Mouse (Mus musculus): ENCODE measurements around the gene Pdcl3. TPM values are rescaled to one million over a fixed set of nuclear protein-coding genes. Genes with fewer than 3 reads are reported as not detected.
"Not testable (repeated sequence)": the region's sequence is repeated elsewhere in the genome, so short reads cannot be mapped to it uniquely, and the experiment has no call there.

The Pdcl3 gene
- polyA plus RNA-seq, 1 experiment = 101 TPM

GRCm38 (mm10) chr1:39005751-39006354 lies 20.4 kb downstream of the Pdcl3 start:
- Histone ChIP-seq H3K4me3 (ENCODE audit: insufficient read depth, low read depth, low read length) (no peak overlapping the region), H3K4me1 (ENCODE audit: control insufficient read depth, insufficient read depth, insufficient read length, low read length) (no peaks in the 10 kb centered on the region)

GRCm38 (mm10) chr1:39006830-39007829 lies 21.7 kb downstream of the Pdcl3 start:
- no peak overlapping the region for H3K4me3 ChIP-seq (ENCODE audit: insufficient read depth, low read depth, low read length)
- no peak overlapping the region for H3K27ac ChIP-seq (replicated peaks; ENCODE audit: low read depth, low read length)
- H3K4me1 ChIP-seq (ENCODE audit: control insufficient read depth, insufficient read depth, insufficient read length, low read length) = no peaks in the 10 kb centered on the region

More at GRCm38 (mm10) chr1:39005751-39006354, 20.4 kb downstream of the Pdcl3 start:
- no peak overlapping the region for H3K27ac ChIP-seq (replicated peaks; ENCODE audit: low read depth, low read length)

GRCm38 (mm10) chr1:39010583-39011021 lies 25.2 kb downstream of the Pdcl3 start:
- H3K4me3 ChIP-seq (ENCODE audit: insufficient read depth, low read depth, low read length) = no peak overlapping the region

GRCm38 (mm10) chr1:39012576-39012975 lies 27.2 kb downstream of the Pdcl3 start:
- H3K4me1 ChIP-seq (ENCODE audit: control insufficient read depth, insufficient read depth, insufficient read length, low read length) = no peaks in the 10 kb centered on the region
- no peak overlapping the region for H3K27ac ChIP-seq (replicated peaks; ENCODE audit: low read depth, low read length)
- no peak overlapping the region for H3K4me3 ChIP-seq (ENCODE audit: insufficient read depth, low read depth, low read length)

More at GRCm38 (mm10) chr1:39010583-39011021, 25.2 kb downstream of the Pdcl3 start:
- Histone ChIP-seq H3K27ac (replicated peaks; ENCODE audit: low read depth, low read length) (no peak overlapping the region), H3K4me1 (ENCODE audit: control insufficient read depth, insufficient read depth, insufficient read length, low read length) (no peaks in the 10 kb centered on the region)

- no peaks in the 10 kb centered on the region for H3K4me1 ChIP-seq (ENCODE audit: control insufficient read depth, insufficient read depth, insufficient read length, low read length)
- no peak overlapping the region for H3K4me3 ChIP-seq (ENCODE audit: insufficient read depth, low read depth, low read length)
- no peak overlapping the region for H3K27ac ChIP-seq (replicated peaks; ENCODE audit: low read depth, low read length)
Observed at GRCm38 (mm10) chr1:39013843-39014242, 28.4 kb downstream of the Pdcl3 start.

- H3K4me3 ChIP-seq (ENCODE audit: insufficient read depth, low read depth, low read length) = no peak overlapping the region
- no peaks in the 10 kb centered on the region for H3K4me1 ChIP-seq (ENCODE audit: control insufficient read depth, insufficient read depth, insufficient read length, low read length)
- H3K27ac ChIP-seq (replicated peaks; ENCODE audit: low read depth, low read length) = no peak overlapping the region
Observed at GRCm38 (mm10) chr1:39015529-39015928, 30.1 kb downstream of the Pdcl3 start.

GRCm38 (mm10) chr1:39017871-39018270 lies 32.5 kb downstream of the Pdcl3 start:
- Histone ChIP-seq H3K4me1 (ENCODE audit: control insufficient read depth, insufficient read depth, insufficient read length, low read length) (no peaks in the 10 kb centered on the region), H3K4me3 (ENCODE audit: insufficient read depth, low read depth, low read length) (no peak overlapping the region), H3K27ac (replicated peaks; ENCODE audit: low read depth, low read length) (no peak overlapping the region)

GRCm38 (mm10) chr1:39025142-39025541 lies 39.7 kb downstream of the Pdcl3 start:
- no peak overlapping the region for H3K4me3 ChIP-seq (ENCODE audit: insufficient read depth, low read depth, low read length)
- H3K4me1 ChIP-seq (ENCODE audit: control insufficient read depth, insufficient read depth, insufficient read length, low read length) = 0 out of 2 replicates have a peak, but pooled peaks cover 3% of the 10 kb centered on the region
- H3K27ac ChIP-seq (replicated peaks; ENCODE audit: low read depth, low read length) = no peak overlapping the region

- Histone ChIP-seq H3K27ac (replicated peaks; ENCODE audit: low read depth, low read length) (no peak overlapping the region), H3K4me3 (ENCODE audit: insufficient read depth, low read depth, low read length) (no peak overlapping the region), H3K4me1 (ENCODE audit: control insufficient read depth, insufficient read depth, insufficient read length, low read length) (0 out of 2 replicates have a peak, but pooled peaks cover 3% of the 10 kb centered on the region)
Observed at GRCm38 (mm10) chr1:39025840-39026239, 40.4 kb downstream of the Pdcl3 start.

- Histone ChIP-seq H3K4me1 (ENCODE audit: control insufficient read depth, insufficient read depth, insufficient read length, low read length) (no peaks in the 10 kb centered on the region), H3K27ac (replicated peaks; ENCODE audit: low read depth, low read length) (no peak overlapping the region), H3K4me3 (ENCODE audit: insufficient read depth, low read depth, low read length) (no peak overlapping the region)
Observed at GRCm38 (mm10) chr1:39029176-39029575, 43.8 kb downstream of the Pdcl3 start.

- H3K4me3 ChIP-seq (ENCODE audit: insufficient read depth, low read depth, low read length) = peak overlapping the region; percentile 21; the same call in 1 of the 2 replicates
- H3K27ac ChIP-seq (replicated peaks; ENCODE audit: low read depth, low read length) = no peak overlapping the region
- H3K4me1 ChIP-seq (ENCODE audit: control insufficient read depth, insufficient read depth, insufficient read length, low read length) = no peaks in the 10 kb centered on the region
Observed at GRCm38 (mm10) chr1:39030108-39030507, 44.7 kb downstream of the Pdcl3 start.

- no peak overlapping the region for H3K4me3 ChIP-seq (ENCODE audit: insufficient read depth, low read depth, low read length)
- H3K4me1 ChIP-seq (ENCODE audit: control insufficient read depth, insufficient read depth, insufficient read length, low read length) = no peaks in the 10 kb centered on the region
- no peak overlapping the region for H3K27ac ChIP-seq (replicated peaks; ENCODE audit: low read depth, low read length)
Observed at GRCm38 (mm10) chr1:39035817-39036216, 50.4 kb downstream of the Pdcl3 start.

GRCm38 (mm10) chr1:39042188-39042587 lies 56.8 kb downstream of the Pdcl3 start:
- Histone ChIP-seq H3K4me1 (ENCODE audit: control insufficient read depth, insufficient read depth, insufficient read length, low read length) (no peaks in the 10 kb centered on the region), H3K27ac (replicated peaks; ENCODE audit: low read depth, low read length) (no peak overlapping the region), H3K4me3 (ENCODE audit: insufficient read depth, low read depth, low read length) (no peak overlapping the region)

- H3K4me1 ChIP-seq (ENCODE audit: control insufficient read depth, insufficient read depth, insufficient read length, low read length); H3K4me3 ChIP-seq (ENCODE audit: insufficient read depth, low read depth, low read length); H3K27ac ChIP-seq (replicated peaks; ENCODE audit: low read depth, low read length): not testable (repeated sequence)
Observed at GRCm38 (mm10) chr1:39044442-39044841, 59.0 kb downstream of the Pdcl3 start.

GRCm38 (mm10) chr1:39046689-39047088 lies 61.3 kb downstream of the Pdcl3 start:
- H3K4me3 ChIP-seq (ENCODE audit: insufficient read depth, low read depth, low read length) = no peak overlapping the region

More at GRCm38 (mm10) chr1:39046689-39047088, 61.3 kb downstream of the Pdcl3 start:
- Histone ChIP-seq H3K27ac (replicated peaks; ENCODE audit: low read depth, low read length) (no peak overlapping the region), H3K4me1 (ENCODE audit: control insufficient read depth, insufficient read depth, insufficient read length, low read length) (no peaks in the 10 kb centered on the region)

Data from brown adipose tissue, adult 24 weeks (tissue).